Mouse (Mus musculus) embryonic fibroblast, embryonic 13.5 days (primary cell): ENCODE measurements around the gene Pot1b. TPM values are rescaled to one million over a fixed set of nuclear protein-coding genes. Genes with fewer than 3 reads are reported as not detected.

Experiments
- H3K27ac ChIP-seq: 2 replicates; pipeline ENCODE4 v1.5.1; 2012; ENCODE audit warnings: low read length, control low read depth, inconsistent platforms; ENCODE audit not compliant: insufficient read depth
- H3K4me1 ChIP-seq: 2 replicates; pipeline ENCODE4 v1.6.1; 2011; ENCODE audit warnings: low read length; ENCODE audit not compliant: control insufficient read depth, insufficient read depth
- H3K4me3 ChIP-seq: 2 replicates; pipeline ENCODE4 v1.5.1; 2011; ENCODE audit warnings: mild to moderate bottlenecking, control low read depth, low read length; ENCODE audit not compliant: insufficient read depth
- CTCF ChIP-seq: IDR thresholded peaks from 2 replicates; pipeline ENCODE4 v1.5.1; 2011; ENCODE audit warnings: mild to moderate bottlenecking, control low read depth, low read length, moderate library complexity, borderline replicate concordance; ENCODE audit not compliant: insufficient read depth
- POLR2A ChIP-seq: IDR thresholded peaks from 2 replicates; pipeline ENCODE4 v1.6.1; 2011; ENCODE audit warnings: low read depth, mild to moderate bottlenecking, control low read depth, low read length, moderate library complexity
- polyA plus RNA-seq: library from polyadenylated mRNA; stranded (reverse); fragments of >200 nt; gene quantifications from 2 replicates; pipeline ENCODE4 v1.2.4, GENCODE M21; 2011; ENCODE audit warnings: low read depth; ENCODE audit not compliant: missing spikeins, insufficient read length

Gene Pot1b
- polyA plus RNA-seq, 1 experiment: 10.1 TPM

- H3K4me1 ChIP-seq: no peaks in the 10 kb centered on the region
- H3K4me3 ChIP-seq: no peak overlapping the region
- no peak overlapping the region for H3K27ac ChIP-seq
- TF ChIP-seq POLR2A (no peak), CTCF (no peak)
These were observed 51.3 kb downstream of the Pot1b start for GRCm38 (mm10) chr17:55661099-55661498.

DNA sequence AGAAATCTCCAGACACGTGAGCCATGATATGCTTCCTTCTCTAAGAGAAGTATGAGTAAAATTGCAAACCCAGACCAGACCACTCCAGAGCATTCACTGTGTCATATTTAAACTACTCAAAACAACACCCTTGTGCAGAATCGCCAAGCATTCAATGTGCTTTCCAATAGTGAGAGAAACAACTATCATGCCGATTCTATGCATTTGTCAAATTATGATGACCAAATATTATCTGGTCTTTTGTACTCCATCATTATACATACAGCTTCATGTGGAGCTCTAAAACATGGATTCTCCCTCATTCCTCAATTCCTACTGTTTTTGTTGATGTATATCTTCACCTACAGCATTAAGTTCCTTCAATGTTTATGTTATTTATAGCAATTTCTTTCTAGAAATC, 87.3 kb downstream of the Pot1b start, which contains the start of gene Vmn2r118:
TSS of gene Vmn2r118 (minus strand) at position 101 of the 400 bp plus-strand sequence.
- TF ChIP-seq POLR2A (no peak), CTCF (no peak)
- Histone ChIP-seq H3K27ac (no peak within 1 kb of the TSS), H3K4me1 (no peaks in the 10 kb centered on the region), H3K4me3 (no peak within 1 kb of the TSS)

Other genes with a start within 250 kb of the Pot1b start
- gene Vmn2r118, start 87.4 kb downstream of the Pot1b start, polyA plus RNA-seq: not detected in 2 replicates
- gene Adgre4, start 37.4 kb upstream of the Pot1b start, polyA plus RNA-seq: not detected in 2 replicates
- gene Zfp119a, start 166.3 kb upstream of the Pot1b start, polyA plus RNA-seq: 3.8 and 5.6 TPM in 2 replicates
- 5.8 and 10.1 TPM in 2 replicates for gene Zfp959, start 179.5 kb upstream of the Pot1b start, polyA plus RNA-seq
- gene Zfp119b, start 236.9 kb upstream of the Pot1b start, polyA plus RNA-seq: 4.6 and 5.4 TPM in 2 replicates
- gene Ebi3, start 240.0 kb upstream of the Pot1b start, polyA plus RNA-seq: not detected in 2 replicates
- gene Yju2, start 246.5 kb upstream of the Pot1b start, polyA plus RNA-seq: 8.0 and 8.9 TPM in 2 replicates